Mouse (Mus musculus): ENCODE measurements at regions not wholly inside any gene's neighbourhood (a gene's known extent, or its start where the extent isn't known, plus 50 kb on each side); places are given as distances from the start of the nearest gene placed in this dataset.

GRCm38 (mm10) chr6:116893299-116893698 is 176.6 kb upstream of the Tmem72 start:
- H3K4me2 ChIP-seq (ENCODE audit: low read depth, low read length, poor library complexity, severe bottlenecking) = no peak overlapping the region
- ATAC-seq (ENCODE audit: low FRiP score) = no peak
- no peaks in the 10 kb centered on the region for H3K4me1 ChIP-seq (ENCODE audit: insufficient read depth, low read length)
- no peak overlapping the region for H3K9ac ChIP-seq (replicated peaks; ENCODE audit: low read length, poor library complexity, severe bottlenecking)
- H3K27me3 ChIP-seq (ENCODE audit: insufficient read depth, low read length) = no peaks in the 10 kb centered on the region
- no peaks in the 10 kb centered on the region for H3K9me3 ChIP-seq (ENCODE audit: low read length)
- no peaks in the 10 kb centered on the region for H3K36me3 ChIP-seq (ENCODE audit: insufficient read depth, low read length)
- DNase-seq (ENCODE audit: low spot score) = peak; percentile 27
- H3K27ac ChIP-seq (ENCODE audit: low read depth, low read length) = no peak overlapping the region
- no peak overlapping the region for H3K4me3 ChIP-seq (ENCODE audit: low read depth, low read length)
- WGBS = 82% methylated on average over 8 of the region's 8 CpGs
- TF ChIP-seq CTCF (IDR thresholded peaks at IDR 0.05) = no peak

- H3K4me2 ChIP-seq (ENCODE audit: low read depth, low read length, poor library complexity, severe bottlenecking) = no peak overlapping the region
- no peak overlapping the region for H3K9ac ChIP-seq (replicated peaks; ENCODE audit: low read length, poor library complexity, severe bottlenecking)
- no peak overlapping the region for H3K27ac ChIP-seq (ENCODE audit: low read depth, low read length)
- H3K9me3 ChIP-seq (ENCODE audit: low read length) = no peaks in the 10 kb centered on the region
- H3K4me3 ChIP-seq (ENCODE audit: low read depth, low read length) = no peak overlapping the region
- no peaks in the 10 kb centered on the region for H3K27me3 ChIP-seq (ENCODE audit: insufficient read depth, low read length)
- ATAC-seq (ENCODE audit: low FRiP score) (no peak), DNase-seq (ENCODE audit: low spot score) (no peak)
- 97% methylated on average over 5 of the region's 5 CpGs for WGBS
- no peaks in the 10 kb centered on the region for H3K36me3 ChIP-seq (ENCODE audit: insufficient read depth, low read length)
- H3K4me1 ChIP-seq (ENCODE audit: insufficient read depth, low read length) = no peaks in the 10 kb centered on the region
- TF ChIP-seq CTCF (IDR thresholded peaks at IDR 0.05) = no peak
Measured at GRCm38 (mm10) chr6:116894252-116894651, 177.5 kb upstream of the Tmem72 start.

GRCm38 (mm10) chr6:116895114-116895513 is 178.4 kb upstream of the Tmem72 start:
- TF ChIP-seq CTCF (IDR thresholded peaks at IDR 0.05) = no peak
- no peak overlapping the region for H3K9ac ChIP-seq (replicated peaks; ENCODE audit: low read length, poor library complexity, severe bottlenecking)
- no peaks in the 10 kb centered on the region for H3K36me3 ChIP-seq (ENCODE audit: insufficient read depth, low read length)
- no peak overlapping the region for H3K4me3 ChIP-seq (ENCODE audit: low read depth, low read length)
- no peak for ATAC-seq (ENCODE audit: low FRiP score)
- peak; percentile 92 for DNase-seq (ENCODE audit: low spot score)
- H3K27ac ChIP-seq (ENCODE audit: low read depth, low read length) = no peak overlapping the region
- no peaks in the 10 kb centered on the region for H3K9me3 ChIP-seq (ENCODE audit: low read length)
- no peaks in the 10 kb centered on the region for H3K27me3 ChIP-seq (ENCODE audit: insufficient read depth, low read length)
- 38% methylated on average over 5 of the region's 5 CpGs for WGBS
- no peak overlapping the region for H3K4me2 ChIP-seq (ENCODE audit: low read depth, low read length, poor library complexity, severe bottlenecking)
- H3K4me1 ChIP-seq (ENCODE audit: insufficient read depth, low read length) = no peaks in the 10 kb centered on the region

DNA sequence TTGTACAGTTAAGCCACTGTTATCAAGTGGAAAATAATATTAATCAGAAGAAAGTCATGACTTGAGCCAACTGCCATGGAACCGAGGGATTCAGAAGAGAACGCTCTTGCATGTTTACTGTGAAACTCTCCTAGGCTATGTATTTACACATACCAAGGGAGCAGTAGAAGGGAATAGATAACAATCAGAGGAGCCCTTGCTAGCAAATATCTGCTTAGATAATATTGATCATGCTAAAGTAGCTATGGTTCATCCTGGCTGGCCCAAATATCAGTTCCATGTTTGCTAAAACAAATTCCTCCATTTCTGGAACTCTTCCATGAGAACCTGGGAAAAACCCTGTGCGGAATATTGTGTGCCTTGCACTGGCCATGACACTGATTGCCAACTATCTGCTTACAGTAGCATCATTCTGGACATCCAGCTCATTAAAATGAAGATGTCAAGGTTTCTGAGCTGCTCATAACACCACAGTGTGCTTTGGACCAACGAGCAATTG is 179.5 kb upstream of the Tmem72 start:
- Histone ChIP-seq H3K9me3 (ENCODE audit: low read length) (no peaks in the 10 kb centered on the region), H3K4me2 (ENCODE audit: low read depth, low read length, poor library complexity, severe bottlenecking) (no peak overlapping the region), H3K4me3 (ENCODE audit: low read depth, low read length) (no peak overlapping the region), H3K36me3 (ENCODE audit: insufficient read depth, low read length) (no peaks in the 10 kb centered on the region), H3K9ac (replicated peaks; ENCODE audit: low read length, poor library complexity, severe bottlenecking) (no peak overlapping the region), H3K27me3 (ENCODE audit: insufficient read depth, low read length) (no peaks in the 10 kb centered on the region), H3K4me1 (ENCODE audit: insufficient read depth, low read length) (no peaks in the 10 kb centered on the region), H3K27ac (ENCODE audit: low read depth, low read length) (no peak overlapping the region)
- no peak for TF ChIP-seq CTCF (IDR thresholded peaks at IDR 0.05)
- DNase-seq (ENCODE audit: low spot score) (no peak), ATAC-seq (ENCODE audit: low FRiP score) (no peak)
- 85% methylated on average over 4 of the region's 4 CpGs for WGBS

DNA sequence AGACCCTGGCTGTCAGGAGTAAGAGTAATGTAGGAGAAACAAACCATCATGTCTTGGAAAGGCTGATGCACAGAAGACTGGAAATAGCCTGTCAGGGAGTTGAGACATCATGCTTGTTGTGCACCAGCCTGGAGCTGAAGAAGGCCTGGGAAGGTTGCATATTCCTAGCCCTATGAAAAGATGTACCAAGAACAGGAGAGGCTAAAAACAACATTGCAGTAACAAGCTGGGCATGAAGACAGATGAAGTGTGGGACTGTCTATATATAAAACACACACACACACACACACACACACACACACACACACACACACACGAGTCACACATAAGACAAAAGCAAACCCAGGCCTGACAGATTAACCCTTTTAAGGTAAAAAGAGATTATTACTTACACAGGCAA is 185.1 kb upstream of the Tmem72 start:
- H3K9ac ChIP-seq (replicated peaks; ENCODE audit: low read length, poor library complexity, severe bottlenecking) = no peak overlapping the region
- no peak overlapping the region for H3K4me2 ChIP-seq (ENCODE audit: low read depth, low read length, poor library complexity, severe bottlenecking)
- no peaks in the 10 kb centered on the region for H3K9me3 ChIP-seq (ENCODE audit: low read length)
- H3K4me3 ChIP-seq (ENCODE audit: low read depth, low read length) = no peak overlapping the region
- ATAC-seq (ENCODE audit: low FRiP score) (no peak), DNase-seq (ENCODE audit: low spot score) (no peak)
- no peaks in the 10 kb centered on the region for H3K4me1 ChIP-seq (ENCODE audit: insufficient read depth, low read length)
- no peaks in the 10 kb centered on the region for H3K27me3 ChIP-seq (ENCODE audit: insufficient read depth, low read length)
- no peak for TF ChIP-seq CTCF (IDR thresholded peaks at IDR 0.05)
- no peaks in the 10 kb centered on the region for H3K36me3 ChIP-seq (ENCODE audit: insufficient read depth, low read length)
- H3K27ac ChIP-seq (ENCODE audit: low read depth, low read length) = no peak overlapping the region
- WGBS = 25% methylated on average over 1 of the region's 1 CpGs

DNA sequence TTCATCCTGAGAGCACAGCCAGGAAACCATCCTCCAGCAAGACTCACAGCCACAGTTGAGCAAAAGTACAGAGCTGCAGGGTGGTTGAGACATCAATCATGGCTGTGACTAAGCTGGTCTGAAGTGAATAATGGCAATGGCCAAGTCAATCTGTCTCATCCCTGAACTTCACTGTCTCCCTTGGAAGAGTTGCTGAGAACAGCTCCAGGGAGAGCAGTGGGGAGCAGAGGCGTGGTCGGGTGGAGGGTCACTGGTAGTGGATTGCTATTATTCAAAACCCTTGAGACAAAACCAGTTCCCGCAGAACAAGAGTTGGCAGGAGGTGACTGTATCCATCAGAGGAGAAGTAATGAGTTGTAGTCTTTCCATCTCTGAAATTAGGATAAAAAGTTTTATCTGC is 185.7 kb upstream of the Tmem72 start:
- WGBS = 49% methylated on average over 3 of the region's 3 CpGs
- no peaks in the 10 kb centered on the region for H3K27me3 ChIP-seq (ENCODE audit: insufficient read depth, low read length)

More for the DNA sequence above, 185.7 kb upstream of the Tmem72 start:
- H3K4me3 ChIP-seq (ENCODE audit: low read depth, low read length) = no peak overlapping the region
- H3K36me3 ChIP-seq (ENCODE audit: insufficient read depth, low read length) = no peaks in the 10 kb centered on the region
- no peaks in the 10 kb centered on the region for H3K4me1 ChIP-seq (ENCODE audit: insufficient read depth, low read length)
- no peak overlapping the region for H3K27ac ChIP-seq (ENCODE audit: low read depth, low read length)
- TF ChIP-seq CTCF (IDR thresholded peaks at IDR 0.05) = no peak
- no peak overlapping the region for H3K4me2 ChIP-seq (ENCODE audit: low read depth, low read length, poor library complexity, severe bottlenecking)
- no peak for ATAC-seq (ENCODE audit: low FRiP score)
- DNase-seq (ENCODE audit: low spot score) = no peak
- H3K9ac ChIP-seq (replicated peaks; ENCODE audit: low read length, poor library complexity, severe bottlenecking) = no peak overlapping the region
- H3K9me3 ChIP-seq (ENCODE audit: low read length) = no peaks in the 10 kb centered on the region
